Mouse (Mus musculus) right cerebral cortex, adult 18-20 months (tissue): Measurements from ENCODE around the gene Ccdc102a.

Experiments
- DNase-seq: peaks from one replicate; pipeline ENCODE4 v3.0.0; 2022; ENCODE audit warnings: mixed read lengths

Gene Ccdc102a

GRCm38 (mm10) chr8:94919256-94919655 lies 1.4 kb upstream of the Ccdc102a start:
- DNase-seq, result no peak

- DNase-seq, result peak; percentile 72
Measured at GRCm38 (mm10) chr8:94917352-94917751, 546 bp downstream of the Ccdc102a start.

GRCm38 (mm10) chr8:94916960-94917324 lies 956 bp downstream of the Ccdc102a start:
- DNase-seq, result no peak

- DNase-seq, result no peak
Measured at GRCm38 (mm10) chr8:94916311-94916959, 1.5 kb downstream of the Ccdc102a start.

- DNase-seq, result no peak
Measured at GRCm38 (mm10) chr8:94914701-94915101, 3.2 kb downstream of the Ccdc102a start.

- DNase-seq, result no peak
Measured at GRCm38 (mm10) chr8:94914256-94914655, 3.6 kb downstream of the Ccdc102a start.

GRCm38 (mm10) chr8:94913061-94913660 lies 4.7 kb downstream of the Ccdc102a start:
- peak; percentile 51 for DNase-seq

GRCm38 (mm10) chr8:94908847-94909246 lies 9.1 kb downstream of the Ccdc102a start:
- peak; percentile 58 for DNase-seq

- peak; percentile 22 for DNase-seq
Measured at GRCm38 (mm10) chr8:94907591-94908300, 10.2 kb downstream of the Ccdc102a start.

- peak; percentile 35 for DNase-seq
Measured at GRCm38 (mm10) chr8:94904450-94905175, 13.3 kb downstream of the Ccdc102a start.

- DNase-seq, result no peak
Measured at GRCm38 (mm10) chr8:94903709-94904108, 14.2 kb downstream of the Ccdc102a start.

GRCm38 (mm10) chr8:94901031-94901430 lies 16.9 kb downstream of the Ccdc102a start:
- no peak for DNase-seq

GRCm38 (mm10) chr8:94900617-94901016 lies 17.3 kb downstream of the Ccdc102a start:
- no peak for DNase-seq

GRCm38 (mm10) chr8:94899262-94899661 lies 18.6 kb downstream of the Ccdc102a start:
- DNase-seq, result no peak

- no peak for DNase-seq
Measured at GRCm38 (mm10) chr8:94892917-94893316, 25.0 kb downstream of the Ccdc102a start.

GRCm38 (mm10) chr8:94888383-94889036 lies 29.4 kb downstream of the Ccdc102a start:
- DNase-seq, result no peak

GRCm38 (mm10) chr8:94880742-94881141 lies 37.2 kb downstream of the Ccdc102a start:
- DNase-seq, result no peak

- DNase-seq, result no peak
Measured at GRCm38 (mm10) chr8:94876820-94877219, 41.1 kb downstream of the Ccdc102a start.

- peak; percentile 80 for DNase-seq
Measured at GRCm38 (mm10) chr8:94876197-94876730, 41.6 kb downstream of the Ccdc102a start, which contains the start of gene Dok4. Gene Dok4, minus strand, starts transcription at chr8:94876330.

- DNase-seq, result no peak
Measured at GRCm38 (mm10) chr8:94875871-94876150, 42.1 kb downstream of the Ccdc102a start.

GRCm38 (mm10) chr8:94875096-94875870 lies 42.6 kb downstream of the Ccdc102a start:
- DNase-seq, result no peak

GRCm38 (mm10) chr8:94874358-94874757 lies 43.5 kb downstream of the Ccdc102a start:
- DNase-seq, result peak; percentile 65
